Mouse (Mus musculus) midbrain, embryonic 10.5 days (tissue): ENCODE results near the gene Tbc1d16. TPM values are rescaled to one million over a fixed set of nuclear protein-coding genes. Genes with fewer than 3 reads are reported as not detected.

ENCODE experiments used
- DNase-seq: peaks from one replicate; pipeline ENCODE4 v3.0.0-alpha.2; 2017; ENCODE audit warnings: low spot score
- H3K27ac ChIP-seq: fragments of 300-500 bp; sonication (generic); replicated peaks from 2 replicates; pipeline ENCODE4 v1.5.1; 2016; ENCODE audit warnings: mild to moderate bottlenecking
- H3K27me3 ChIP-seq: fragments of 300-500 bp; sonication (generic); 2 replicates; pipeline ENCODE4 v1.6.1; 2016; ENCODE audit warnings: low read depth, mild to moderate bottlenecking; ENCODE audit not compliant: poor library complexity, severe bottlenecking
- H3K36me3 ChIP-seq: fragments of 300-500 bp; sonication (generic); 2 replicates; pipeline ENCODE4 v1.6.1; 2016; ENCODE audit warnings: mild to moderate bottlenecking, moderate library complexity
- H3K4me1 ChIP-seq: fragments of 300-500 bp; sonication (generic); 2 replicates; pipeline ENCODE4 v1.6.1; 2016
- H3K4me3 ChIP-seq: fragments of 300-500 bp; sonication (generic); 2 replicates; pipeline ENCODE4 v1.5.1; 2016; ENCODE audit warnings: mild to moderate bottlenecking, moderate library complexity
- H3K9me3 ChIP-seq: fragments of 300-500 bp; sonication (generic); replicated peaks from 2 replicates; pipeline ENCODE4 v1.6.1; 2016; ENCODE audit warnings: mild to moderate bottlenecking
- WGBS: fragments of 180-500 bp; shearing (Covaris S2); methylation state at CpG from one replicate; pipeline ENCODE4 v1.1.7; 2016; 5-methylcytosine and 5-hydroxymethylcytosine counted together
- polyA plus RNA-seq: library from polyadenylated mRNA; unstranded; fragments of >200 nt; fragmentation: Nextera tagmentation; extraction: Ambion mirVana; gene quantifications from 2 replicates; pipeline ENCODE4 v1.2.1, GENCODE M21; 2016

The Tbc1d16 gene
- polyA plus RNA-seq, 1 experiment from 2014 or later, result 27.0 TPM

DNA sequence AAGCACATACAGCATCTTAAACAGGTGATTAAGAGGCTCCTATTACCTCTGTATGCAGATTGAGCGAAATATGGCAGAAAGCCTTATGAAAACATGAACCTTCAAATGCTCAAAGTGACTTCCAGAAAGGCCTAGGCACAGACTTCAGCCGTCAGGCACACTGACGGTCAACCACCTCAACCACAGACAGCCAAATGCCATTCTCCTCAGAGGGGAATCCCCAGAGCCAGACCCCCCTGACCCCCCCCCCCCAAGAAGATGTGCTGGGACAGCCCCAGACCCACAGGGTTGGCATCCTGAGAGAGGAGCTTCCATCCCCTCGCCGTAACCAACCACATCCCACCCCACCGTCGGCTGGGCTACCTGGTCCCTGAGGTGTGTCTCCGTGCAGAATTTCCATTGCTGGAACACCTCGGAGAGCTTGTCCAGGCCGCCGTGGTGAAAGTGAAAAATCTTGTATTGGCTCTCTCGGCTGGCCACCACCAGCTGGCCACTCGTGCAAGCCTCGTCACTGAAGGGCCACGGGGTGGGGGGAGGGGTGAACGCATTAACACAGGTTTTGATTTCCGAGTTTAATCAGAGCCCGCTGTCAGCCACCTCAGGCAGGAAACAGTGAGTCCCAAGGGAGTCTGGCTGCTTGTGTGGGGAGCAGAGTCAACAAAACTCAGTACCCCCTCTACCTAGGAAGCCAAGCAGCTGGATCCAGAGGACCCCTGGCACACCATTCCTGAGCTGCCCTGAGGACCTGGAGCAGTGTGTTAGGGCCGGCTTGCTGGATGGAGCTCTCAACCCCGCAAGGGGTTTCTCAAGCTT is 70.7 kb downstream of the Tbc1d16 start:
- H3K4me3 ChIP-seq, result peak overlapping the region; percentile 40
- no peaks in the 10 kb centered on the region for H3K9me3 ChIP-seq
- peaks cover 49% of the 10 kb centered on the region for H3K27me3 ChIP-seq
- H3K36me3 ChIP-seq, result peaks cover 32% of the 10 kb centered on the region
- DNase-seq, result no peak
- WGBS, result 16% methylated on average over 20 of the region's 20 CpGs
- peaks cover 64% of the 10 kb centered on the region for H3K4me1 ChIP-seq
- peak overlapping the region; percentile 84 for H3K27ac ChIP-seq

DNA sequence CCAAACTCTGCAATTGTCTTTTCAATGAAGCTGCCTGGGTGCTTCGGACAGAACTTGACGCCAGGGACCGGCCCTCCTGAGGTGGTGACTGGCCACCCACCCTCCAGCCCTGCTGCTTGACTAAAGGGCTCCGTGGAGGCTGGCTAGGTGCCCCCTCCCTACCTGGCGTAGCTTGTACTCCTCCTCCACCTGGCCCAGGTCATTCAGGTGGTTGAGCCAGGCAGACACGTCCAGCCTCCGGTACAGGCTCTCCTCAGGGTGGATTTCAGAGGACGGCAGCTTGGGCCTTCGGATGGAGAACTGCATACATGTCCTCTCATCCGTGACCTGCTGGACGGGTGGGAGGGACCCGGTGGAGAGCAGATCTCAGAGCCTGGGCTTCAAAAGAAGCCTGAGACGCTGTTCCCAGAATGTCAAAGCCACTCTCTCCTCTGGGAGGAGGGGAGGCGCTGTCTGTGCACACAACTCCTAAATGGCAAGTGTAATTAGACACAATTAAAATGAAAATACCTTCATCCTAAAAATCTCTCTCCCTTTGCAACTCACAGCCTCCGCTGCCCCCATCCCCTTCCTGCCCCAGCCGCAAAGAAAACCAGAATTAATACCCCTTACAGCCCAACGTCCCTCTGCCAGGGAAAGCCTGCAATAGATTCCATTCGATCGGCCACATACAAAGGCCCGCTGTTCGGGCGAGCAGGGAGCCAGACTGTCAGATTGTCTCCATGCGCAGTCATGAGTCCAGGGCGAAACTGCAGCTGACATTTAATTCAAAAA is 71.6 kb downstream of the Tbc1d16 start:
- DNase-seq, result peak; percentile 71
- H3K4me1 ChIP-seq, result peaks cover 67% of the 10 kb centered on the region
- H3K9me3 ChIP-seq, result no peaks in the 10 kb centered on the region
- peak overlapping the region; percentile 40 for H3K4me3 ChIP-seq
- H3K27ac ChIP-seq, result peak overlapping the region; percentile 84
- peaks cover 41% of the 10 kb centered on the region for H3K36me3 ChIP-seq
- WGBS, result 10% methylated on average over 24 of the region's 24 CpGs
- H3K27me3 ChIP-seq, result peaks cover 49% of the 10 kb centered on the region

DNA sequence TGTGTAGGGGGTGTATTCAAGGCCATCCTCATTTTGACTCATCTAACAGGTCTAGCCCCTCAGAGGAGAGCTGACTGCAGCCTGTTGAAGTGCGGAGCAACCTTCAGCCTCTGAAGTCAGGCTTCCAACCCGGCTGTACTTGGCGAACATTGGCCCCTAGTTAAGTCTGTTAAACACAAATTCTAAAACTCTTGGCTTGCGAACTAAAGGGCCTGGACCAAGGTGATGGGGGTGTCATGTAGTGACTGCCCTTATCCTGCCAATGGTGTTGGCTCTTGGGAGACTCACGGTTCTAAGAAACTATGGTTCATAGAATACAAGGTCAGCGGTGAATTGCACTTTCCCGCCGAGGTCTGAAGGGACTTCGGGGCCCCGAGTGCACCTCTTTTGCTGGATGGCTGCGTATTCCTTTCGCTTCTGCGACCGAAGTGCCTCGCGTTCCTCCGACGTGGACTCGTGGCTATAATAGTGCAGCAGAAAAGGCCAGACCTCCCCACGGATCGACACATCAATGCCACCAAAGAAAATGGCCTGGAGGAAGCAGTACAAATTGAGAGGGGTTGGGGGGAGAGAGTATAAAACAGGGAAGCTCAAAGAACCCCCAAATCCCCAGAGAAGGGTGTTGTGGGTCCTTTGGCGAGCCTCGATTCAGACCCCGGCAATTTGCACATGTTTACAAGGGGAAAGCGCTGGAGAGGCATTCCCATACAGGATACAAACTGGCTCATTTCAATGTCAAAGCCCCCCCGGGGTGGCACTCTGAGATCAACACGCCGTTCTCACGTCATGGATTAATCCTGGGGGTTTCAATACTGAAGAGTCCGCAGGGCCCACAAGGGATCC is 72.4 kb downstream of the Tbc1d16 start:
- peak overlapping the region; percentile 40 for H3K4me3 ChIP-seq
- no peaks in the 10 kb centered on the region for H3K9me3 ChIP-seq
- no peak for DNase-seq
- H3K36me3 ChIP-seq, result peaks cover 50% of the 10 kb centered on the region
- peaks cover 49% of the 10 kb centered on the region for H3K27me3 ChIP-seq
- peaks cover 67% of the 10 kb centered on the region for H3K4me1 ChIP-seq
- H3K27ac ChIP-seq, result peak overlapping the region; percentile 84
- 26% methylated on average over 30 of the region's 30 CpGs for whole genome bisulfite sequencing

DNA sequence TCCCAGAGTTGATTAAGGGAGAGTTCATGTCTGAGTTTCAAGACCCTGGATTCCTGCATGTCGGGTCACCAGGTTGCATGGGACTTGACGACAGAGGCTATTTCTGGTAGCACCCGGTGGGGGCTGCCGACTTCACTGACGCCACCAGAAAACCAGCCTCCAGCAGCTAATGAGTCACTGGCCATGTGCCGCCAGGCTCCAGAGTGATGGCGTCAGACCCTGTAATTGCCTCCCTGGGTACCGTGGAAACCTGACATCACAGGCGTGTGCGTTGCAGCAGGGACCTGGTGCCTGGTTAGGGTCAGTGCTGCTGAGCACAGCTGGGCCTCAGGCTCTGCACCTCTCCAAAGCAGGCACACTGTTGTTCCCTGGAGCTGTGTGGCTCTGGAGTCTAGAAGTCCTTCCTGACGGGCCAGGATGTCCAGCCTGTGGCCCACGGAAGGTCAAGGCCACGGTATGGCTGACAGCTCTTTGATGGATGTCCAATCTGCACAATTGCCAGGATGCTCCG is 75.9 kb downstream of the Tbc1d16 start:
- Histone ChIP-seq H3K4me3 (no peak overlapping the region), H3K36me3 (peaks cover 84% of the 10 kb centered on the region), H3K27me3 (peaks cover 27% of the 10 kb centered on the region), H3K9me3 (no peaks in the 10 kb centered on the region), H3K4me1 (peaks cover 39% of the 10 kb centered on the region), H3K27ac (0 out of 2 replicates have a peak overlapping the region, but pooled peaks have one; percentile 6)
- DNase-seq, result no peak
- 86% methylated on average over 14 of the region's 14 CpGs for WGBS

DNA sequence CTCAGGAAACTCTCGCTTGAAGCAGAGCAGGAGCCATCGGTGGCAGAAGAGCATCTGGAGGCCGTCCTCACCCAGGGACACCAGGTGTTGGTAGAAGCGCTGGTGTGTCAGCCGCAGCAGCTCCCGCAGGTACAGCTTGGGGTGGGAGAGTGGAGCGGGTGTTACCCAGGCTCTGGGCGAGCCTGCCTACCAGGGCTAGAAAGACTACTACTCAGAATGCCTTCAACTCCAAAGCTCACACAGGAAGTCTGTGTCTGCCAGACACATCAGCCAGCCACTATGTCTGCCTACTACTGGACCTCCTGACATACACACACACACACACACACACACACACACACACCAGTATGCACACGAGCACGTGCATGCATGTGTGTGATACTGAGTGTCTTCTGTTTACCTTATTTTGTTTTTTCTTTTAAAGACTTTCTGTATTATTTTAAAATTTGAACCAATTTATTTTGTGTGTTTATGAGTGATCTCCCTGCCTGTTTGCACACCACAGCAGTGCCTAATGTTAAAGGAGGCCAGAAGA is 77.2 kb downstream of the Tbc1d16 start:
- Histone ChIP-seq H3K4me3 (no peak overlapping the region), H3K27ac (no peak overlapping the region), H3K27me3 (peaks cover 17% of the 10 kb centered on the region), H3K9me3 (no peaks in the 10 kb centered on the region), H3K36me3 (peaks cover 94% of the 10 kb centered on the region), H3K4me1 (peaks cover 34% of the 10 kb centered on the region)
- no peak for DNase-seq
- 94% methylated on average over 10 of the region's 10 CpGs for WGBS

DNA sequence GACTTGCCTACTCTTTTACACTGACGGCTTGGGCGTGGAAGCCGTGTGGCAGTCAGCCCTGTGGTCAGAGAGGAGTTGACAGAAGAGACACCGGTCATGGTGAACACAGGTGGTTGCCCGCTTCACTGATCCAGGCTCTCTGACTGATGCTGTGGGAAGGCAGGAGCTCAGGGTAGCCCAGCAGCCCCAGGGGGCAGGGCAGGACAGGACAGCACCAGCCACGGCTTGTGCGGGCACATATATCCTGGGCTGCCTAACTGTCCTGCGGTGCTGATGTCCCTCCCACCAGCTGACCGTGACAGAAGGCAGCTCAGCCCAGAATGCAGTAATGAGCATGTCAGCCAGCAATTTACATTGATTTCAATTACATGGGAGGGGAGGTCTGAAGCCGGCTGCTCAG is 77.9 kb downstream of the Tbc1d16 start:
- Histone ChIP-seq H3K4me3 (no peak overlapping the region), H3K27me3 (peaks cover 10% of the 10 kb centered on the region), H3K4me1 (peaks cover 34% of the 10 kb centered on the region), H3K36me3 (peaks cover 90% of the 10 kb centered on the region), H3K27ac (no peak overlapping the region), H3K9me3 (no peaks in the 10 kb centered on the region)
- DNase-seq, result no peak
- WGBS, result 83% methylated on average over 10 of the region's 10 CpGs

DNA sequence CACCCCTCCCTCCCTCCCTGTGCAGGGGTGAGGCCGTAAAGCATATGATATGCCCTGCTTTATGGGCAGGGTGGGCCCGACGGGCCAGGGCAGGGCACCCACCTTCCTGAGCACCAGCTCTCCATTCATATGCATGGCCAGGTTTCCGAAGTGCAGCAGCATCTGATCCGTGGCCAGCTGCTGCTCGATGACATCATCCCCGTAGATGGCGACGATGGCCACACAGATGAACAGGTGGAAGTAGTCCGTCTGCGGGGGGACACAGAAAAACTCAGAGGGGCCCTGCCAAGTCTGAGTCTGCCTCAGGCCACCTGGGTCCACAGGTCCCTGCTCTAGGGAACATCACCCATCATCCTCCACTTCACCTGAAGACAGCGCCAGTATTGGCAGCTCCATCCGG is 79.5 kb downstream of the Tbc1d16 start:
- DNase-seq, result no peak
- Histone ChIP-seq H3K4me3 (no peak overlapping the region), H3K9me3 (no peaks in the 10 kb centered on the region), H3K36me3 (peaks cover 74% of the 10 kb centered on the region), H3K27ac (no peak overlapping the region), H3K4me1 (peaks cover 41% of the 10 kb centered on the region), H3K27me3 (no peaks in the 10 kb centered on the region)
- WGBS, result 95% methylated on average over 13 of the region's 13 CpGs

DNA sequence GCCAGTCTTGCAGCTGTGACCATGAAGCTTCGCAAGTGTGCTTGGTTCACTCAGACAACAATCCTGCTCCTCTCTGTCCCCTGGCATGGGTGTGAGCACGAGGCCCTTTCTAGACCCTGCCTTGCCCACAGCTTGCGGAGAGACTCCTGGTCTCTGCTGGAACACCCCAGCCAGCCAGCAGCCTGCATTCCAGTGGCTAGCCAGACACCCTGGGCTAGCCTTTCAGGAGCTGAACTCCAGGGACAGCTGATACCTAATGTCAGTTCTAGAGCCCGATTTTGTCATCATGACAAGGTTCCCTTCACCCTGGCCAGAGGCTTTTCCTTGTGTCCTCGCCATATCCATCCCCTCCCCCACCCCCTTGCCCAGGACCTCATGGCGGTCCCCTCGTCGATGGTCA is 81.1 kb downstream of the Tbc1d16 start:
- Histone ChIP-seq H3K9me3 (no peaks in the 10 kb centered on the region), H3K4me3 (no peak overlapping the region), H3K36me3 (peaks cover 64% of the 10 kb centered on the region), H3K4me1 (peaks cover 42% of the 10 kb centered on the region), H3K27ac (no peak overlapping the region), H3K27me3 (no peaks in the 10 kb centered on the region)
- 87% methylated on average over 8 of the region's 8 CpGs for WGBS
- no peak for DNase-seq

DNA sequence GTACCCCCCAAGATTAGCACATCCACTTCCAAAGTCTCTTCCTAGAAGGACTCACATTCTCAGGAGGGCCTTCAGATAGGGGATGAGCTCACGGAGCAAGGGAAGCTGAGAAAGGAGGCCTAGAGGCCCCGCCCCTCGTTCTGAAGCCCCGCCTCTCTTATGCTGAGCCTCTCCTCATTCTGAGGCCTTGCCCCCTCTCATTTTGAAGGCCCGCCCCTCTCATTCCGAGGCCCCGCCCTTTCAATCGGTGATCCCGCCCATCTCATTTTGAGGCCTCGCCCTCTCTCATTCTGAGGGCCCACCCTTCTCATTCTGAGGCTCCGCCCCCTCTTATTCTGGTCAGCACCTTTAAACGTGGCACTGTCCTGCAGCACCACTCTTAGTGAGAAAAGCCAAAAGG is 82.2 kb downstream of the Tbc1d16 start:
- 24% methylated on average over 12 of the region's 12 CpGs for WGBS
- H3K27ac ChIP-seq, result peak overlapping the region; percentile 49; the same call in 1 of the 2 replicates
- H3K4me3 ChIP-seq, result no peak overlapping the region
- H3K4me1 ChIP-seq, result peaks cover 42% of the 10 kb centered on the region
- no peaks in the 10 kb centered on the region for H3K9me3 ChIP-seq
- no peak for DNase-seq
- H3K27me3 ChIP-seq, result no peaks in the 10 kb centered on the region
- H3K36me3 ChIP-seq, result peaks cover 54% of the 10 kb centered on the region

DNA sequence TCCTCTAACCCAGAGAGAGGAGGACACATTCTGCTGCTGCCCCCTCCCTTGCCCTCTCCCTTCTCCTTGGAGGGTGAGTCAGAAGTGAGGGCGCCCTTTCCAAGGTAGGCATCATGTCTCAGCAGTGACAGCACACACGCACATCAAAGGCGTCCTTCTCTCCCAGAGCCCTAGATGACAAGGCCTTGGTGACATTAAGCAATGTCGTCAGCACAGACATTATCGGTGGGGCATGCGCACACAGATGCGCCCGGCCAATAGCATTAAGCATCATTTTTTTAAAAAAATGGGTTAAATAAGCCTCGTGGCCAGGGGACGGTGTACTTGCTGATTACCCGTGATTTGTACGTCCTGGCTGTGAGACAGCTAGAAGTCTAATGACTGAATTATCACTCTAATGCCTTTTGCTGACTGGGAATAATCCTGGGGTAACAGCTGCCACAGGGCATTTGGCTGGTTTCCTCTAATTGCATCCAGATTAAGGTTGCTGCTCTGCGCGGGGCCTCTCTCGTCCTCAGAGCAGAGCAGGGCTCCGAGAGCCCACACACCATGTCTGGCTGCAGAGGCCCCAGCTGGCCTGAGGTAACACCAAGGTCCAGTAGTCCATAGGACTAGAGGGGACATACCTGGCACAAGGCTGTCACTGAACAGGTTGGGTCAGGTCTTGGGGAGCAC is 83.4 kb downstream of the Tbc1d16 start:
- Histone ChIP-seq H3K27ac (0 out of 2 replicates have a peak overlapping the region, but pooled peaks have one; percentile 28), H3K36me3 (peaks cover 42% of the 10 kb centered on the region), H3K27me3 (no peaks in the 10 kb centered on the region), H3K9me3 (no peaks in the 10 kb centered on the region), H3K4me3 (no peak overlapping the region), H3K4me1 (peaks cover 42% of the 10 kb centered on the region)
- DNase-seq, result no peak
- WGBS, result 80% methylated on average over 16 of the region's 16 CpGs

DNA sequence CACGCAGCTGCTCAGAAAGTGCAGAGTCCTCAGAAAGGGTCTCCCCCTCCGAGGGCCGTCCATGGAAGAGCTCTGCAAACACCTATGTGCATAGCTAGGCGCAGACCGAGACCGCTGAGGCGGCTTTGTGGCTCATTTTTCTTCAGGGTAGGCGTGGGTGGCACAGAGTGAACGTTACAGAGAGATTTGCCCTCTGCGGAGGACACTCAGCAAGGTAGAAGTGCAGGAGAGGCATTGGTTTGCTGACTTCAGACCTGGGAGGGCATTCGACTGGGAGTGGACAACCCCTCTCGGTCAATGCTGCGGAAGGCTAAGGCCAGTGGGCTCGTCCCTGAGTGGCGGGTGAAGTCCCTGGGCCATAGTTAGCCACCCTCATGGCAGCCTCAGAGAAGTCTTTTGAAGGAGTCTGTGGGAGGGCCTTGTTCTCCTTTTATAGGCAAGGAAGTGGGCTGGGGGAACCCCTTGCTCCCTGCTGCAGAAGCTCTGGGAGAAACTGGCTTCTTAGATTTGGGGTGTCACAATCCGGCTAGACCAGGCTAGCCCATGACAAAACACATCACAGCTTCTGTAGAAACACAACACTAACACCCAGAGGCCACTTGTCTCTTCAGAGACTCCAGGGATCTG is 84.8 kb downstream of the Tbc1d16 start:
- Histone ChIP-seq H3K27me3 (0 out of 2 replicates have a peak, but pooled peaks cover 4% of the 10 kb centered on the region), H3K27ac (peak overlapping the region; percentile 28; the same call in 1 of the 2 replicates), H3K4me1 (peaks cover 42% of the 10 kb centered on the region), H3K9me3 (no peaks in the 10 kb centered on the region), H3K36me3 (peaks cover 28% of the 10 kb centered on the region), H3K4me3 (no peak overlapping the region)
- DNase-seq, result no peak
- WGBS, result 90% methylated on average over 16 of the region's 16 CpGs
